Mouse (Mus musculus) erythroid progenitor cell, adult 5-6 weeks (primary cell): Measurements from ENCODE around the gene Smug1. TPM values are rescaled to one million over a fixed set of nuclear protein-coding genes. Genes with fewer than 3 reads are reported as not detected.

Experiments used
- ATAC-seq: replicated peaks from 2 replicates; pipeline ENCODE4 v1.8.0; 2016; ENCODE audit warnings: moderate number of reproducible peaks, mild to moderate bottlenecking, moderate TSS enrichment, inconsistent platforms; ENCODE audit not compliant: poor library complexity, low FRiP score, severe bottlenecking
- total RNA-seq, 2 experiments: library from RNA; stranded (forward) in 1 of 2; stranded (reverse) in 1 of 2; fragments of 150-400 nt in 1 of 2; fragments of 186-747, 209-891 nt in 1 of 2; gene quantifications; 2 replicates each; pipeline versions ENCODE4 v1.2.3 to v1.2.4; 2015 to 2017; ENCODE audit warnings: low replicate concordance in 2 of 2

Smug1 gene
- total RNA-seq, 2 experiments from 2014 or later: 0.91 TPM; not detected in 1

DNA sequence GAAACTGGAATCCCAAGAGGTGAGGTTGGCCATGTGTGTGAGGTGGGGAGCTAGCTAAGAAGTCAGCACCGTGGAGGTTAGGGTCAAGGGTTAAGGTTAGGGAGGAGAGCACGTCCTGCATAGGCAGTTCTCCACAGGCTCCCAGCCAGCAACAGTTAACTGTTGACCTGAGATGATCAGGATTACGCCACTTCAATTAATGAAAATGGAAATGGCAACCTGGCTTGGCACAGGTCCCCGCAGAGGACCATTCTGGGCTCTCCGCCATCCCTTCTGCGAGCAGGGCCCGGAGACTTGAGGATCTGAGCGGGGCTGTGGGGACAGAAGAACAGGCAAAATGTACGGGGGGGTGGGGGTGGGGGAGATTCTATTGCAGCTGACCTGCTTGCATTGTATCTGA lies 19.1 kb downstream of the Smug1 start:
- ATAC-seq: no peak

DNA sequence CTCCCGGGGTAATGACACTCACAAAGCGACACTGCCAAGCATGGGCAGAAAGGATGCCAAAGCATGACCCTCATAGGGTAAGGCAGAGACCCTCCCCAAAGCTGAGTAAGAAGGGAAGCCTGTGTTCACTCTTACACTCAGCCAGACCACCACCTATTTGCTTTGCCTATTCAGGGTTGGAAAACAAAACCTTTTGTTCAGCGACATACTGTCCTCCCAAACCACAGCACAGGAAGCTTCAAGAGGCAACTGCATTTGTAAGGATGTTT lies 19.5 kb downstream of the Smug1 start:
- no peak for ATAC-seq

- no peak for ATAC-seq
Measured at GRCm38 (mm10) chr15:103146627-103147421, 20.1 kb downstream of the Smug1 start.

DNA sequence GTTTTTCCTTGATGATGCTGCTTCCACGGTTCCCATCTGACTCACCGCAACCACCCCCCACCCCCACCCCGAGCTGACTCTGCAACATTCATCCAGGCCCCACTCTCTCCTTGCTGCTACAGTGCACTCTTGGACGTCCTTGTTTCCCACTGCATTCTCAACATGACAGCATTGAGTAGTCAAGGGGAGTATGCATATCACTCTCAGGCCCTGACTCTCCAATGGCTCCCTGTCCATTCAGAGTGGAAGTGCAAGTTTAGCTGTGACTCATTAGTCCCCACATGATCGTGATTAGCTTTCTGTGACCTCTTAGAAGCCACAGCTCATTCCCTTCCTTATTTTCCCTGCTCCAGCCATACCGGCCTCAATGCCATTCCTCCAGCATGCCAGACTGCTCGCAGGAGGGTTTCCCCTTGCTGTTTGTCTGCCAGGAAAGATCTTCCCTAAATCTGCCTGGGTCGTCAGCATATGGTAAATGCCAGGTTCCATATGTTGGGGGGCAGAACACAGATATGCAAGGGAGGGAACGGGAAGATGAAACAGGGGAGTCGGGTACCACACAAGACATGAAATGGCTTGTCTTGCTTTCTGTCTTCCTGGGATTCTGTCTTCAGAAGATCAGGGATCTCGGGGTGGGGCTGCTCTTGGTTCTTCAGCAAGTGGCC lies 21.1 kb downstream of the Smug1 start:
- ATAC-seq: no peak

DNA sequence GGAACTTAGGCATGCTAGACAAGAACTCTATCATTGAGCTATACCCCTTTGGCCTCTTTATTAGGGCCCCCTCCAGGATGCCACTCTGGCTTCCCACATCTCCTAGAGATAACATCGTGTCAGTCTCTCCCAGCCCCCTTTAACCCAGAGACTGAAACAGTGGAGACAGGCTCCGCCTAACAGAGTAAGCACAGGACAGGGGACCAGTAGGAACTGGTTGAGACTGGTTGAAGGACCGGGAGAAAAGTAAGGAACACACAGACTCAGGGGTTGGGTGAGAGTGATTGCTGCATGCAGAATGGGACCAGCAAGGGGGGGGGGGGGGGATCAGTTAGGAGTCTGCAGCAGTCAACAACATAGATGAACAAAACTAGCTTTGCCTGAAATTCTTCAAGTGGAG lies 22.7 kb downstream of the Smug1 start:
- ATAC-seq: no peak

DNA sequence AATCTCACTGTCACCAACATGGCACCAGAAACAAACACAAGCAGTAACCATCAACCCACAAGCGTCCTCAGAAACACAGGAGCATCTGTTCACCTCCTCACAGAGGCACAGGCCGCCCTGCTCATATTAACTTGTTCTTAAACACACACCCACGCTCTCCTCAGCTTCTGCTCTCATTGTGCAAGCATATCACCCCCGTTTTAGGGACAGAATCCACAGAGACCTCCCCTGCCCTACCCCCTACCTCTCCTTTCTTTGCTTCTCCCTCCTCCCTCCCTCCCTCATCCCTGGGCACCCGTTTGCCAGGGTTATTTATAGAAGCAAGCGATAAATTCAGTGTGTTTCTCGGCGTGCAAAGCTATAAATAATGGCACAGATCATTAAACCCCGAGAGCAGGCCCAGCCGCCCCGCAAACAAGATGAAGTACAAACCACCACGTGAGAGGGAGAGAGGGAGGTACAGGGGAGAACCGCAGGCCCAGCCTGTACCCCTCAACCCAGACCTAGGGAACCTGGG lies 31.4 kb downstream of the Smug1 start:
- ATAC-seq: no peak

GRCm38 (mm10) chr15:103134277-103135086 lies 32.4 kb downstream of the Smug1 start:
- no peak for ATAC-seq

- no peak for ATAC-seq
Measured at GRCm38 (mm10) chr15:103133761-103134160, 33.1 kb downstream of the Smug1 start.

DNA sequence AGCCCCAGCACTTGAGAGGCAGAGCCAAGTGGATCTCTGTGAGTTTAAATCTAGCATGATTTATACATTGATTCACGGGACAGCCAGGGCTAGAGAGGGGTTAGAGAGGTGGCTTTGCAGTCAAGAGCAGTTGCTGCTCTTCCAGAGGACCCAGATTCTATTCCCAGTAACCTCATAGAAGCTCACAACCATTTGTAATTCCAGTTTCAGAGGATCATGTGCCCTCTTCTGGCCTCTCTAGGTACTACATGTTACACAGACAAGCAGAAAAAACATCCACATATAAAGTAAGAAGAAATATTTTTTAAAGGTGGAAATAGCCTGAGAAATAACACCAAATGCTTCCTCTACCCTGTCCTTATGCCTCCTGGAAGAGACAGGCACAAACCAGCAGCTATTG lies 36.2 kb downstream of the Smug1 start:
- no peak for ATAC-seq

DNA sequence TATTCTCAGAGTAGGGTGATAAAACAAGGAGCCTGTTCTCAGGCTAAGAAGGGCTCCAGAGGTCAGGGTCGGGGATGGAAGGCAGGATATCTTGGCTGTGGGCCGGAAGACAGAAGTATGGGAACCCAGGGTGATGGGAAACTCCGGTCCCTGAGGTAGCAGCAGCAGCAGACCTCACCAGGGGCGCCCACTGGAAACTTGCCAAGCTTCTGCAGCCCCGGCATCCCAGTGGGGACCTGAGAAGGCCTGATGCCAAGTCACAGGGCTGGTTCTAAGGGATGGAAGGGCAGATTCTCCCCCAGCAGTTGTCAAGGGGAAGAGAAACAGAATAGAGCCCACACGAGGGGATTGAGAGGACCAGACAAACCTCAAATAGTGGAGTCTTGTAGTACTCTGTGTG lies 37.6 kb downstream of the Smug1 start:
- ATAC-seq: no peak

DNA sequence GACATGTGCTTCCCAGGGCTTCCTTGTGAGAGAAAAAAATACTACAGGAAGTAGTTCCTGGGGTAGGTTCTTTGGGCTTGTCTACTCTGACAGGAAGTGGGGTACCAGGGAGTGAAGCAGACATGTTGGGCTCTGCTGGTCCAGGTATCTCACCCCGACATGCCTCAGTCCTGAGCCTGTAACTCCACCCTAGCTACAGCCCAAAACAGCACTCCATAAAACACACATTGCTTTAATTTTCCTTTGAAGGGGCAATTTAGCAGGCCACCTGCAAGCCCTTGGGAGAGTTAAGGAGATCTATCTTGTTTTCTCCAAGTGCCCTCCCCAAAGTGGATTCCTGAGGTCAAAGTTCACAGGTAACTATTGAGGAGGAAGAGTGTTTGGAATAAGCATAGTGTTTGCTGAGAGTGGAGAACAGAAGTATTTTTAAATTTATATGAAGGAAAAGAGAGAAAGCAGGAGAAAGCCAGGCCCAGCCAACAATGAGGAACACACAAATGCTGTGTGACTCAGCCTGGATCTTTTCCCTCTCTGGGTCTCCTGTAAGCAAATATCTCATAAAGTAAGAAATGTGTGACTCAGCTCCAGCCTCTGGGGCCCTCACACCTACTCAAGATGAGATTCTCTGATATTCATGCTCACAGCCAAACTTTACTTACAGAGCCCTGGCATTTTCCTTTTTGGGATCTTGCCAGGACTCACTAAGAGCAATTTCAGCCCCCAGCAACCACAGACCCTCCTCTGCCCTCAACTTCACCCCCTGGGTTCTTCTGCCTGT lies 38.6 kb downstream of the Smug1 start:
- no peak for ATAC-seq

DNA sequence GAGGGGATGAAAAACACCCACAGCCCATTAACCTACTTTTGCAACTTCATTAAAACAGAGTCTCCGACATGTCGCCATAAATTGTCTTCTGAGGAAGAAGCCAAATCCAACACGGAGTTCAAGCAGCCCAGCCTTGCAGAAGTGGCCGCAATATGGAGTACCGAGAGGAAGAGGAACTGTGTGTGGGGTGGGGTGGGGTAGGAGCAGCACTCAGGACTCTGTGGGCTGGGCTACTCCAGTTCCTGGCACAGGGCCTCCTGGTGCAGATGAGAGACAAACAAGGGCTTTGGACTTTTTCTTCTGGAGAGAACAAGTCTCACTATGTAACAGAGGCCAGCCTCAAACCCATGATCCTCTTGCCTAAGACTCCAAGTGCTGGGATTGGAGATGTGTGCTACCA lies 40.9 kb downstream of the Smug1 start:
- ATAC-seq: no peak

- no peak for ATAC-seq
Measured at GRCm38 (mm10) chr15:103124254-103124653, 42.6 kb downstream of the Smug1 start.

- ATAC-seq: no peak
Measured at GRCm38 (mm10) chr15:103123343-103123742, 43.5 kb downstream of the Smug1 start.

- no peak for ATAC-seq
Measured at GRCm38 (mm10) chr15:103122372-103122771, 44.5 kb downstream of the Smug1 start.

DNA sequence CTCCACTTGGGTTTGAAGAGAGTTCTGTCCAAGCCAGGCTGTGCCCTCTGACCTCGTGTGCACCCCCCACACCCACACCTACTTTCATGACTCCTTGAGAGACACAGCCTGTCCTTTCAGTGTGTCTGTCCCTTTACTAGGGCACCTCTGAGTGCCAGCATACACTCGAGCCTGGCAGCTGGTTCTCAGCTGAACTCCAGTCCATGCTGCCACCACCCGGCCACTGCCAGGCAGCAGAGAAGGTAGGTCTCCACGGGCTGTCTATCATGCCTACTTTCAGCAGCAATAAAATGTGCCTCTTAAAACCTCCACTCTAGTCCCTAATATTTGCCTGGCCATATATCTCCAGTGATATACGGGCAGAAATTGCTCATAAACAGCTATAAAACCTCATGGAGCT lies 45.5 kb downstream of the Smug1 start:
- no peak for ATAC-seq

DNA sequence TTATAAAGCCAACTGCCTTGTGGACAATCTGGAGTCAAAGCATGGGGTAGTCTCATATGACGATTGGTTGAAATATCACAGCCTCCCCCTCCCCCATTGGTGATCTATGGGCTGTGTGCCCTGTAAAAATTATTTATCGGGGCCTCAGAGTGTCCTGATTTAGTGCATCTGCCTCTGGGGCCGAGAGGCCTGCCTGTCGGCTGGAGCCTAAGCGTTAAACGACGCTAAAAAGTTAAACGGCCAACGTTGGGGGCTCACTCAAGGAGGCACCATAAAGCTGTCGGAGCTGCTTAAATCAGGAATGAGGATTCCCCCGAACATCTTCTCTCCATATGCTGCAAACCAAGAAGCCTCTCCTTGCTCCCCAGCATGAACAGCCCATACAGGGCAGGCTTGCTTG lies 46.3 kb downstream of the Smug1 start:
- ATAC-seq: no peak

DNA sequence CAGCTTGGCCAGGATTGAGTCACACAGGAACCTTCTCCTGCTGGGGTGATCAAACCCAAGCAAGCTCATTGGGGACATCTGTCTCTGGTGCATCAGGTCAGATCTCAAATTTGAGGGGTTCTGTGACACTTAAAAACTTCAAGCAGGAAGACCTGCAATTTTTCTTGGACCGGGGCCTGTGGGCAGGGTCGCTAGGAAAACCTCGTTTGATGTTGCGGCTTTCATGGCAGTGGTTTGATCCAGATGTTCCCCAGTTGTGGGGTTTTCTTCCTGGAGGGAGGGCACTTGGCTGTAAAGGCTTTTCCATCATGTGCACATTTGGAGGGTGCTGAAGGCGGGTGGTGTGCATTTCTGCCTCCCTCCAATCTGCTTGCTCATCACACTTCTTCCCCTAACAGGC lies 51.2 kb downstream of the Smug1 start:
- no peak for ATAC-seq

GRCm38 (mm10) chr15:103115256-103115655 lies 51.6 kb downstream of the Smug1 start:
- no peak for ATAC-seq

- no peak for ATAC-seq
Measured at GRCm38 (mm10) chr15:103113077-103113476, 53.8 kb downstream of the Smug1 start.
